In the genomic region with DNA sequence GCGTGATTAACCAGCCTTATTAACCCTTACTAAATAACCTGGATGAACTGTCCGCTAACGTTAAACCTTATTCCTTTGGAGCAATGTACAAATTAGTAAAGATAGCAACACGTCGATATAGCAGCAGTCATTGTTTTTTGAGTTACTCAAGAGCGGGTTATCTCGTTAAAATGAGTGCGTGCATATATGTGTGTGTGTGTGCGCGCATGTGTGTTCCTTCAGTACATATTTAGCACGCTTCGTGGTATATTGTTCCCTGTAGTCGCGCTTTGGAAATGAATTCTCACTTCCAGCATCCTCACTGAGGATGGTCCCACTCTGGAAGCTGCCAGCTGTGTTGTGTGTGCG, we compare ENCODE assay signal across 1 mouse cellular context.
TF ChIP-seq lines count a peak whose summit lies in the region.

No protein-coding gene starts in this region.

TF ChIP-seq in MEL, 35 proteins besides CTCF, POLR2A, EP300 and RAD21 (continued from another document):
- TF ChIP-seq POLR2AphosphoS5 (IDR thresholded peaks at IDR 0.05; ENCODE audit: borderline replicate concordance, low read depth, low read length) (no peak), USF1 (IDR thresholded peaks at IDR 0.05; ENCODE audit: low read depth, low read length) (no peak), ZC3H11A (IDR thresholded peaks at IDR 0.05; ENCODE audit: low read depth, low read length) (no peak), KAT2A (conservative IDR thresholded peaks at IDR 0.05; ENCODE audit: low read depth, low read length) (no peak), NELFE (IDR thresholded peaks at IDR 0.05; ENCODE audit: low read depth, low read length) (no peak), RCOR1 (IDR thresholded peaks at IDR 0.05; ENCODE audit: low read depth, low read length) (no peak), MYC (IDR thresholded peaks at IDR 0.05; ENCODE audit: low read depth, low read length) (peak; percentile 56; the same call in 1 of the 2 replicates), TBP (IDR thresholded peaks at IDR 0.05; ENCODE audit: low read depth, low read length) (no peak), MAFK (IDR thresholded peaks at IDR 0.05; ENCODE audit: borderline replicate concordance, low read depth, low read length) (no peak), POLR2AphosphoS2 (IDR thresholded peaks at IDR 0.05; ENCODE audit: low read length) (no peak), NRF1 (IDR thresholded peaks at IDR 0.05; ENCODE audit: insufficient read depth, low read depth, low read length, poor library complexity, severe bottlenecking) (no peak), ZKSCAN1 (IDR thresholded peaks at IDR 0.05; ENCODE audit: low read depth, low read length) (no peak), SMC3 (IDR thresholded peaks at IDR 0.05; ENCODE audit: low read depth, low read length) (no peak), MAX (IDR thresholded peaks at IDR 0.05; ENCODE audit: low read length) (peak; percentile 41), TCF12 (IDR thresholded peaks at IDR 0.05; ENCODE audit: low read depth, low read length) (no peak), MXI1 (IDR thresholded peaks at IDR 0.05; ENCODE audit: low read depth, low read length) (no peak)
